Mouse (Mus musculus): ENCODE measurements around the gene Ets1.

GRCm38 (mm10) chr9:32709764-32710734 is 74.0 kb downstream of the Ets1 start:
- TF ChIP-seq POLR2A (IDR thresholded peaks at IDR 0.05; ENCODE audit: low read depth, low read length): no peak
- TF ChIP-seq USF1 (IDR thresholded peaks at IDR 0.05; ENCODE audit: low read depth, low read length): no peak
- TF ChIP-seq SMC3 (IDR thresholded peaks at IDR 0.05; ENCODE audit: low read depth, low read length): no peak

All from CH12.LX (cell line).